Mouse (Mus musculus) activated CD4-positive, CD25-positive, alpha-beta regulatory T cell, adult 9 weeks (primary cell): ENCODE data around the gene Med6. TPM values are rescaled to one million over a fixed set of nuclear protein-coding genes. Genes with fewer than 3 reads are reported as not detected.

Source experiments
- polyA plus RNA-seq: library from polyadenylated mRNA; unstranded; fragments of 100-300 nt; shearing (Covaris generic); gene quantifications from one replicate; pipeline ENCODE4 v1.2.1, GENCODE M21; 2017

The Med6 gene
- polyA plus RNA-seq: 32.6 TPM

DNA sequence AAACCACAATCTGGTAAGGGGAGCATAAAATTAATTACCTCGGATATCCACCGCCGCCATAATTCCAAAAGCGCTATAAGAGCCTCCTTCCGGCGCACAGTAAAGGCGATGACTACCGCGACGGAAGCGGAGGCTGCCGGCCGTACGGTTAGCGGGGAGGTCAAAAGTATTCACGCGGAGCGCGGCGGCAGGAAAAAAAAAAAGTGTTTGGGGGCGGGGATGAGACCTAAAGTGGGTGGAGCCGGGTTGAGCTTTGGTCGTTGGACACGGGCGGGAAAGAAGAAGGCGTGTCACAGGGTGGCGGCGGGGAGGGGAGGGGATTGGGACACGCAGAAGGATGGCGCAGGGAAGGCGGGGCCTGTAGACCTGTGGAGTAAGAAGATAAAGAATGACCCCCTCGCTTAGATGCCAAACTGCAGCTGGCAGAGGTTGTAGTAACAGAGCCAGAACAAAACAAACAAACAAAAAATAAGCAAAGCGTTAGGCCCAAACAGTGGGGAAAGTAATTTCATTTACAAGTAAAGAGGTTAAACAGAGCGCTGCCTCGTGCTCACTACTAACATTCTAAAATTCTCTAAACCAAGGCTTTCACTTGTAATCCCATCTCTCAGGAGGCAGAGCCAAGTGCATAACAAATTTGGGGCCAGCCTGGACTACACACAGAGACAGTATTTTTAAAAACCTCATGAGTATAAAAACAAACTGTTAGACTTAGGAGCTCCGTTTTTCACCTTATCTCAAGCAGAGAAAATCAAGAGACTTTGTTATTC lies at the start of gene Med6:
Med6 (minus strand) TSS at position 107 of the 770 bp plus-strand sequence.

DNA sequence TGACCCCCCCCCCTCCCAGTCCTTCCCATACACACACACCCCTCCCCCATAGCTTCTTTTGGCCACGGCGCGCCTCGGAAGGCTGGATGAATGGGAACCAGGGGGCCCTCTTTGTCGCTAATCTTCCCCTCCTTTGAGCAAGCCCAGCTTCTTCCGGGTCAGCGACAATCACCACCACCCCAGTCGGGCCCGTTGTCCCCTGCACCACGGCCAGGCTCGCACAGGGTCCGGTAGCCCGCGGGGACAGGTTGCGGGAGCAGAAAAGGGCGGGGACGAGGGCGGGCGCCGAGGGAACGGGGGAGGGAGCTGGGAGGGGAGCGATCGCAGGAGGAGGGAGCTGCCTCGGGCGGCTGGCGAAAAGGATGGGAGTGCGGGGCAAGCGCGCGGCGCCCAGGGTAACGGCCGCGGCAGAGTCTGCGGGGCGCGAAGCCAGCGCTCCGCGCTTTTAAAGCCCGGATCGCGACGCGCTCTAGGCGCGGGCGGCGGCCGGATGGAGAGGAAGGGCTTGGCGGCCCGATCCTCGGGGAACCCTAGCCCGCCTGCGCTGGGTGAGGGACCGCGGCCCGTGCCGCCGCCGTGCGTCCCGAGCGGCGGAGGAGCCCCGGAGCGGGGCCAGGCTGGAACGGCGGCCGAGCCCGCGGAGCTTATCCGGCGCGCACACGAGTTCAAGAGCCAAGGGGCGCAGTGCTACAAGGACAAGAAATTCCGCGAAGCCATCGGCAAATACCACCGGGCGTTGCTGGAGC lies 36.3 kb upstream of the Med6 start, which contains the start of gene Ttc9:
Ttc9 (plus strand) TSS at position 335 of the 746 bp plus-strand sequence.

DNA sequence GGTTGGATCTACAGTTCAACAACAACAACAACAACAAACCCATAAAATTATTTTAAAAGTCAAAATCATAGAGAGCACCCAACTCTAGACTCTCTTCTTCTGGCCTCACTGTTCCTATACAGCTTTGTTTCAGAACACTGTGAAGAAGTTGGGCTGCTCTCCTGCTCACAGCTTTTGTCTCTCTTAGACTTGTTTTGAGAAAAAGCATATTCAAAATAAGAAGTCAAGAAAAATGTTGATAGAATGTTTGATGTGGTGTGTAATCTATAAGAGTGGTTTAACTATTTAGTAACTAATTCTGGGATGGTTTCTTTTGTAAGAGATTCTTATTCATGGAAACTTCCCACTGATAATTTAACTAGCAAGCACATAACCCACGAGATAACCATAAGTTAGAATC lies 26.4 kb downstream of the Med6 start, which contains the start of gene Adam21:
Adam21 (minus strand) TSS at position 101 of the 400 bp plus-strand sequence.

DNA sequence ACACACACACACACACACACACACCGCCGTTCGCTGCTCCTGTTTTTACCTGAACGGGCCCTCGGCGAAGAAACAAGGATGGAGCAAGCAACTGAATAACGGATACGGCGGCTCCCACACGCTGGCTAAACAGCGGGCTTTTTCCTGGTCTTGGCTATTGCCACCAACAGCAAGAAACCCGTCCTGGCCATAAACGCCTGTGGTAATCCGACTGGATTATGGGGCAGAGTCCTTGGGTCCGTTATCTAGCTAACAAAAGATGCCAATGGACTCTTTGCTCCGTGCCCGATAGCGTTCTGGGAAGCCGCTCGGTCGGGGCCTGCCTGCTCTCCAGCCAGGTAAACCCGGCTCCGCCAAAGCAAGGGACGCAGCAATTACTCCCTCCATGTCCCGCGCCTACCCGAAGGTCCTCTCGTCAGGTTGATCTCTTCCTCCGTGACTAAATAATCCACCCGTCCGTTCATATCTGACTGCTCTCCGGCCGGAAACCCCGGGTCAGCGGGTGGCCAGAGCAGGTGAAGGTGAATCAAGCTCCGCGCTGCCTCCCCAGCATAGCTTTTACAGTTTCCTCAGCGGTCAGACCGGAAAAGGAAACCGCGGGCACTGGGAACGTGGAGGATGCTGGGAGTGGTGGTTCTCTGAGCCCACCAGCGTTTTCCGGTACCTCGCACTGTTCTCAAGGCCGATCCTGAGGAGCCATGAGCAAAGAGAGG lies 62.3 kb downstream of the Med6 start, which contains the start of the genes Gm20498 and Synj2bp:
Gm20498 (minus strand) TSS at position 590 of the 713 bp plus-strand sequence.
Synj2bp (minus strand) TSS at position 596 of the 713 bp plus-strand sequence.

Other genes with a start within 250 kb of the Med6 start
- gene Gm4787, start 215.5 kb downstream of the Med6 start, polyA plus RNA-seq: 0.83 TPM
- 0.90 TPM for gene Adam4, start 173.1 kb downstream of the Med6 start, polyA plus RNA-seq
- 153 TPM for gene Cox16, start 109.9 kb downstream of the Med6 start, polyA plus RNA-seq
- gene Gm20498, start 62.1 kb downstream of the Med6 start, polyA plus RNA-seq: 18.8 TPM
- gene Synj2bp, start 62.1 kb downstream of the Med6 start, polyA plus RNA-seq: 70.8 TPM
- gene Adam21, start 26.5 kb downstream of the Med6 start, polyA plus RNA-seq: not detected
- gene Ttc9, start 36.2 kb upstream of the Med6 start, polyA plus RNA-seq: not detected
- 0.09 TPM for gene Map3k9, start 186.2 kb upstream of the Med6 start, polyA plus RNA-seq